Mouse (Mus musculus) frontal cortex, postnatal 10 days (tissue): ENCODE measurements around the gene Sycn.

ENCODE experiments used
- DNase-seq, 2 experiments: peaks; one replicate each; pipeline ENCODE4 v3.0.0; 2022; ENCODE audit warnings: low spot score in 2 of 2, mixed read lengths in 1 of 2

The Sycn gene

GRCm38 (mm10) chr7:28558486-28558885, 17.8 kb downstream of the Sycn start:
- no peak for DNase-seq

GRCm38 (mm10) chr7:28560856-28561255, 20.2 kb downstream of the Sycn start:
- no peak for DNase-seq

GRCm38 (mm10) chr7:28561967-28562366, 21.3 kb downstream of the Sycn start:
- no peak for DNase-seq

- no peak for DNase-seq
Measured at GRCm38 (mm10) chr7:28562371-28562770, 21.7 kb downstream of the Sycn start.

GRCm38 (mm10) chr7:28562951-28563350, 22.3 kb downstream of the Sycn start:
- DNase-seq = no peak

GRCm38 (mm10) chr7:28565407-28565806, 24.7 kb downstream of the Sycn start:
- DNase-seq = no peak

GRCm38 (mm10) chr7:28567539-28567938, 26.9 kb downstream of the Sycn start:
- DNase-seq = no peak

GRCm38 (mm10) chr7:28568253-28568652, 27.6 kb downstream of the Sycn start:
- no peak for DNase-seq

- DNase-seq = no peak
Measured at GRCm38 (mm10) chr7:28570291-28570981, 29.8 kb downstream of the Sycn start.

GRCm38 (mm10) chr7:28570982-28571682, 30.4 kb downstream of the Sycn start:
- DNase-seq = no peak

- no peak for DNase-seq
Measured at GRCm38 (mm10) chr7:28572689-28573088, 32.0 kb downstream of the Sycn start.

GRCm38 (mm10) chr7:28573236-28573635, 32.6 kb downstream of the Sycn start:
- DNase-seq = no peak

GRCm38 (mm10) chr7:28575597-28575996, 34.9 kb downstream of the Sycn start:
- no peak for DNase-seq

GRCm38 (mm10) chr7:28576271-28576914, 35.7 kb downstream of the Sycn start:
- DNase-seq = no peak

GRCm38 (mm10) chr7:28577826-28578542, 37.3 kb downstream of the Sycn start:
- no peak for DNase-seq

GRCm38 (mm10) chr7:28578543-28579053, 37.9 kb downstream of the Sycn start:
- DNase-seq = no peak

GRCm38 (mm10) chr7:28579826-28580225, 39.1 kb downstream of the Sycn start:
- no peak for DNase-seq

GRCm38 (mm10) chr7:28581721-28582120, 41.0 kb downstream of the Sycn start:
- DNase-seq = no peak

GRCm38 (mm10) chr7:28582841-28583240, 42.2 kb downstream of the Sycn start:
- DNase-seq = no peak

GRCm38 (mm10) chr7:28583570-28584344, 43.1 kb downstream of the Sycn start:
- DNase-seq = no peak

GRCm38 (mm10) chr7:28584468-28584867, 43.8 kb downstream of the Sycn start:
- DNase-seq = no peak
